Mouse (Mus musculus) ES-Bruce4 (cell line): ENCODE measurements at regions not wholly inside any gene's neighbourhood (a gene's known extent, or its start where the extent isn't known, plus 50 kb on each side); places are given as distances from the start of the nearest gene placed in this dataset.

Experiments used
- CTCF ChIP-seq: IDR thresholded peaks from one replicate; pipeline ENCODE4 v1.8.1; 2011; ENCODE audit warnings: low read depth, low read length
- EP300 ChIP-seq: IDR thresholded peaks from 2 replicates; pipeline ENCODE4 v1.6.1; 2011; ENCODE audit warnings: low read depth, low read length; ENCODE audit not compliant: insufficient read depth
- POLR2A ChIP-seq: IDR thresholded peaks from one replicate; pipeline ENCODE4 v1.8.1; 2011; ENCODE audit warnings: low read length; ENCODE audit not compliant: insufficient read depth

GRCm38 (mm10) chr3:69655001-69655400 is 56.2 kb upstream of the B3galnt1 start:
- TF ChIP-seq CTCF: no peak
- no peak for TF ChIP-seq POLR2A
- no peak for TF ChIP-seq EP300
